Mouse (Mus musculus) midbrain, embryonic 13.5 days (tissue): Measurements from ENCODE around the gene 1700030K09Rik. TPM values are rescaled to one million over a fixed set of nuclear protein-coding genes. Genes with fewer than 3 reads are reported as not detected.

Source experiments
- ATAC-seq: fragments of 200-750 bp; cut with Nextera tagmentation; 2 replicates; pipeline ENCODE4 v1.8.0; 2017; ENCODE audit warnings: mild to moderate bottlenecking, moderate TSS enrichment, moderate library complexity
- H3K27ac ChIP-seq: fragments of 300-500 bp; sonication (generic); 2 replicates; pipeline ENCODE4 v1.5.1; 2015; ENCODE audit warnings: inconsistent platforms, mild to moderate bottlenecking, moderate library complexity
- H3K27me3 ChIP-seq: fragments of 300-500 bp; sonication (generic); 2 replicates; pipeline ENCODE4 v1.6.1; 2015; ENCODE audit warnings: mild to moderate bottlenecking, inconsistent platforms
- H3K36me3 ChIP-seq: fragments of 300-500 bp; sonication (generic); 2 replicates; pipeline ENCODE4 v1.6.1; 2015; ENCODE audit warnings: mild to moderate bottlenecking, inconsistent platforms
- H3K4me1 ChIP-seq: fragments of 300-500 bp; sonication (generic); replicated peaks from 2 replicates; pipeline ENCODE4 v1.6.1; 2015; ENCODE audit warnings: inconsistent platforms
- H3K4me2 ChIP-seq: fragments of 300-500 bp; sonication (generic); replicated peaks from 2 replicates; pipeline ENCODE4 v1.6.1; 2015; ENCODE audit warnings: moderate library complexity, mild to moderate bottlenecking, inconsistent platforms
- H3K4me3 ChIP-seq: fragments of 300-500 bp; sonication (generic); replicated peaks from 2 replicates; pipeline ENCODE4 v1.5.1; 2015; ENCODE audit warnings: mild to moderate bottlenecking, inconsistent platforms
- H3K9ac ChIP-seq: fragments of 300-500 bp; sonication (generic); replicated peaks from 2 replicates; pipeline ENCODE4 v1.6.1; 2015; ENCODE audit warnings: mild to moderate bottlenecking, inconsistent platforms
- H3K9me3 ChIP-seq: fragments of 300-500 bp; sonication (generic); 2 replicates; pipeline ENCODE4 v1.6.1; 2016; ENCODE audit warnings: mild to moderate bottlenecking, inconsistent platforms
- WGBS: fragments of 180-500 bp; shearing (Covaris S2); methylation state at CpG from one replicate; pipeline ENCODE4 v1.1.7; 2015; 5-methylcytosine and 5-hydroxymethylcytosine counted together
- polyA plus RNA-seq: library from polyadenylated mRNA; unstranded; fragments of >200 nt; fragmentation: Nextera tagmentation; extraction: Ambion mirVana; gene quantifications from 2 replicates; pipeline ENCODE4 v1.2.1, GENCODE M21; 2015

The 1700030K09Rik gene
- polyA plus RNA-seq, result 17.5 and 18.8 TPM in 2 replicates

GRCm38 (mm10) chr8:72443338-72443993 is at the start of gene 1700030K09Rik, which contains the start of gene Calr3:
TSS of gene 1700030K09Rik (plus strand) at chr8:72443880.
TSS of gene Calr3 (minus strand) at chr8:72443870.
- 7% methylated on average over 34 of the region's 34 CpGs for WGBS
- Histone ChIP-seq H3K9ac (peak within 1 kb of the TSS; percentile 78), H3K27me3 (no peaks in the 10 kb centered on the region), H3K4me2 (peak within 1 kb of the TSS; percentile 67), H3K36me3 (peaks cover 14% of the 10 kb centered on the region; the same call in 1 of the 2 replicates), H3K4me1 (peaks cover 28% of the 10 kb centered on the region), H3K27ac (peak within 1 kb of the TSS; percentile 39; the same call in 1 of the 2 replicates), H3K4me3 (peak within 1 kb of the TSS; percentile 48), H3K9me3 (no peaks in the 10 kb centered on the region)
- ATAC-seq, result peak; percentile 99

GRCm38 (mm10) chr8:72401381-72401780 is 42.3 kb upstream of the 1700030K09Rik start:
- Histone ChIP-seq H3K27me3 (no peaks in the 10 kb centered on the region), H3K4me3 (no peak overlapping the region), H3K36me3 (peaks cover 33% of the 10 kb centered on the region), H3K9ac (no peak overlapping the region), H3K4me2 (no peak overlapping the region), H3K4me1 (peaks cover 13% of the 10 kb centered on the region; the same call in 1 of the 2 replicates), H3K27ac (no peak overlapping the region), H3K9me3 (no peaks in the 10 kb centered on the region)
- no peak for ATAC-seq
- 86% methylated on average over 1 of the region's 1 CpGs for WGBS

- Histone ChIP-seq H3K9me3 (no peaks in the 10 kb centered on the region), H3K4me3 (no peak overlapping the region), H3K4me1 (peaks cover 13% of the 10 kb centered on the region; the same call in 1 of the 2 replicates), H3K9ac (no peak overlapping the region), H3K27me3 (no peaks in the 10 kb centered on the region), H3K36me3 (peaks cover 18% of the 10 kb centered on the region), H3K4me2 (no peak overlapping the region), H3K27ac (no peak overlapping the region)
- ATAC-seq, result no peak
- 94% methylated on average over 3 of the region's 3 CpGs for WGBS
These were observed 40.7 kb upstream of the 1700030K09Rik start for GRCm38 (mm10) chr8:72402981-72403380.

- Histone ChIP-seq H3K27me3 (no peaks in the 10 kb centered on the region), H3K27ac (no peak overlapping the region), H3K9ac (no peak overlapping the region), H3K9me3 (no peaks in the 10 kb centered on the region), H3K36me3 (0 out of 2 replicates have a peak, but pooled peaks cover 3% of the 10 kb centered on the region), H3K4me3 (no peak overlapping the region), H3K4me2 (no peak overlapping the region), H3K4me1 (peaks cover 12% of the 10 kb centered on the region; the same call in 1 of the 2 replicates)
- WGBS, result 91% methylated on average over 1 of the region's 1 CpGs
- ATAC-seq, result no peak
These were observed 35.8 kb upstream of the 1700030K09Rik start for GRCm38 (mm10) chr8:72407878-72408277.

- no peak overlapping the region for H3K4me3 ChIP-seq
- ATAC-seq, result no peak
- peaks cover 8% of the 10 kb centered on the region; the same call in 1 of the 2 replicates for H3K4me1 ChIP-seq
- H3K36me3 ChIP-seq, result 0 out of 2 replicates have a peak, but pooled peaks cover 5% of the 10 kb centered on the region
- no peak overlapping the region for H3K4me2 ChIP-seq
- no peaks in the 10 kb centered on the region for H3K27me3 ChIP-seq
- H3K9me3 ChIP-seq, result no peaks in the 10 kb centered on the region
- H3K27ac ChIP-seq, result no peak overlapping the region
- 71% methylated on average over 3 of the region's 3 CpGs for WGBS
- no peak overlapping the region for H3K9ac ChIP-seq
These were observed 34.2 kb upstream of the 1700030K09Rik start for GRCm38 (mm10) chr8:72409443-72409842.

- no peak overlapping the region for H3K9ac ChIP-seq
- H3K27ac ChIP-seq, result no peak overlapping the region
- ATAC-seq, result no peak
- H3K27me3 ChIP-seq, result no peaks in the 10 kb centered on the region
- 93% methylated on average over 7 of the region's 7 CpGs for WGBS
- H3K4me3 ChIP-seq, result no peak overlapping the region
- no peaks in the 10 kb centered on the region for H3K9me3 ChIP-seq
- peaks cover 48% of the 10 kb centered on the region for H3K4me1 ChIP-seq
- H3K4me2 ChIP-seq, result no peak overlapping the region
- peaks cover 8% of the 10 kb centered on the region; the same call in 1 of the 2 replicates for H3K36me3 ChIP-seq
These were observed 29.8 kb upstream of the 1700030K09Rik start for GRCm38 (mm10) chr8:72413839-72414238.

GRCm38 (mm10) chr8:72415252-72415651 is 28.4 kb upstream of the 1700030K09Rik start:
- H3K4me1 ChIP-seq, result peaks cover 56% of the 10 kb centered on the region

GRCm38 (mm10) chr8:72418073-72418472 is 25.6 kb upstream of the 1700030K09Rik start:
- no peak for ATAC-seq
- Histone ChIP-seq H3K4me1 (peaks cover 63% of the 10 kb centered on the region), H3K4me3 (no peak overlapping the region), H3K9ac (no peak overlapping the region), H3K4me2 (no peak overlapping the region; the same call in 1 of the 2 replicates), H3K27ac (no peak overlapping the region), H3K36me3 (peaks cover 7% of the 10 kb centered on the region; the same call in 1 of the 2 replicates), H3K27me3 (no peaks in the 10 kb centered on the region), H3K9me3 (no peaks in the 10 kb centered on the region)
- WGBS, result 95% methylated on average over 4 of the region's 4 CpGs

More at GRCm38 (mm10) chr8:72415252-72415651, 28.4 kb upstream of the 1700030K09Rik start:
- Histone ChIP-seq H3K4me3 (no peak overlapping the region), H3K4me2 (no peak overlapping the region), H3K27ac (no peak overlapping the region), H3K9ac (no peak overlapping the region; the same call in 1 of the 2 replicates), H3K9me3 (no peaks in the 10 kb centered on the region), H3K36me3 (peaks cover 10% of the 10 kb centered on the region; the same call in 1 of the 2 replicates), H3K27me3 (no peaks in the 10 kb centered on the region)
- no peak for ATAC-seq
- 83% methylated on average over 2 of the region's 2 CpGs for WGBS

- peaks cover 5% of the 10 kb centered on the region; the same call in 1 of the 2 replicates for H3K36me3 ChIP-seq
- no peaks in the 10 kb centered on the region for H3K9me3 ChIP-seq
- no peaks in the 10 kb centered on the region for H3K27me3 ChIP-seq
- H3K27ac ChIP-seq, result peak overlapping the region; percentile 90
- H3K4me1 ChIP-seq, result peaks cover 53% of the 10 kb centered on the region
- H3K4me3 ChIP-seq, result peak overlapping the region; percentile 91
- peak overlapping the region; percentile 75 for H3K4me2 ChIP-seq
- peak overlapping the region; percentile 94 for H3K9ac ChIP-seq
- peak; percentile 81 for ATAC-seq
- 1% methylated on average over 59 of the region's 73 CpGs for WGBS
These were observed 22.9 kb upstream of the 1700030K09Rik start for GRCm38 (mm10) chr8:72420571-72421361.

- Histone ChIP-seq H3K27me3 (no peaks in the 10 kb centered on the region), H3K9ac (peak within 1 kb of the TSS; percentile 94), H3K36me3 (peaks cover 5% of the 10 kb centered on the region; the same call in 1 of the 2 replicates), H3K27ac (peak within 1 kb of the TSS; percentile 90), H3K4me2 (peak within 1 kb of the TSS; percentile 75), H3K9me3 (no peaks in the 10 kb centered on the region), H3K4me3 (peak within 1 kb of the TSS; percentile 91), H3K4me1 (peaks cover 45% of the 10 kb centered on the region)
- WGBS, result under 1% methylated on average over 48 of the region's 48 CpGs
- peak; percentile 98 for ATAC-seq
These were observed 22.0 kb upstream of the 1700030K09Rik start, which contains the start of gene Eps15l1 for GRCm38 (mm10) chr8:72421362-72422335. TSS of gene Eps15l1 (minus strand) at chr8:72421460.

GRCm38 (mm10) chr8:72422926-72423325 is 20.8 kb upstream of the 1700030K09Rik start:
- peaks cover 32% of the 10 kb centered on the region for H3K4me1 ChIP-seq
- no peak overlapping the region for H3K4me3 ChIP-seq
- H3K27me3 ChIP-seq, result no peaks in the 10 kb centered on the region
- H3K9ac ChIP-seq, result no peak overlapping the region
- ATAC-seq, result no peak
- H3K36me3 ChIP-seq, result peaks cover 5% of the 10 kb centered on the region; the same call in 1 of the 2 replicates
- H3K9me3 ChIP-seq, result no peaks in the 10 kb centered on the region
- 59% methylated on average over 1 of the region's 1 CpGs for WGBS
- H3K4me2 ChIP-seq, result no peak overlapping the region
- no peak overlapping the region for H3K27ac ChIP-seq
